Mouse (Mus musculus): ENCODE results near the gene B230118H07Rik.

The B230118H07Rik gene

GRCm38 (mm10) chr2:101649114-101649671 lies at the start of gene B230118H07Rik, which contains the start of gene Rag1:
TSS of gene B230118H07Rik (minus strand) at chr2:101649532.
TSS of gene Rag1 (minus strand) at chr2:101649501.
- WGBS = 25% methylated on average over 8 of the region's 8 CpGs

- WGBS = 83% methylated on average over 7 of the region's 7 CpGs
These were observed 46.3 kb upstream of the B230118H07Rik start for GRCm38 (mm10) chr2:101695584-101695983.

GRCm38 (mm10) chr2:101693577-101694215 lies 44.4 kb upstream of the B230118H07Rik start:
- 44% methylated on average over 5 of the region's 5 CpGs for WGBS

- WGBS = 41% methylated on average over 4 of the region's 4 CpGs
These were observed 43.7 kb upstream of the B230118H07Rik start for GRCm38 (mm10) chr2:101693043-101693442.

GRCm38 (mm10) chr2:101690252-101690827 lies 41.0 kb upstream of the B230118H07Rik start:
- WGBS = 64% methylated on average over 9 of the region's 9 CpGs

GRCm38 (mm10) chr2:101688011-101688410 lies 38.7 kb upstream of the B230118H07Rik start:
- 65% methylated on average over 5 of the region's 5 CpGs for WGBS

GRCm38 (mm10) chr2:101684421-101684820 lies 35.1 kb upstream of the B230118H07Rik start:
- WGBS = 59% methylated on average over 12 of the region's 12 CpGs

GRCm38 (mm10) chr2:101679164-101679784 lies 29.9 kb upstream of the B230118H07Rik start:
- 2% methylated on average over 15 of the region's 15 CpGs for WGBS

GRCm38 (mm10) chr2:101678236-101679021 lies 29.1 kb upstream of the B230118H07Rik start, which contains the start of gene Traf6:
TSS of gene Traf6 (plus strand) at chr2:101678429.
- under 1% methylated on average over 63 of the region's 68 CpGs for WGBS

GRCm38 (mm10) chr2:101673547-101673946 lies 24.2 kb upstream of the B230118H07Rik start:
- 48% methylated on average over 3 of the region's 3 CpGs for WGBS

- WGBS = 92% methylated on average over 3 of the region's 3 CpGs
These were observed 19.4 kb upstream of the B230118H07Rik start for GRCm38 (mm10) chr2:101668751-101669150.

GRCm38 (mm10) chr2:101665703-101666092 lies 16.4 kb upstream of the B230118H07Rik start:
- 50% methylated on average over 3 of the region's 3 CpGs for WGBS

- 21% methylated on average over 9 of the region's 9 CpGs for WGBS
These were observed 15.8 kb upstream of the B230118H07Rik start for GRCm38 (mm10) chr2:101665058-101665702.

GRCm38 (mm10) chr2:101660536-101660935 lies 11.2 kb upstream of the B230118H07Rik start:
- WGBS = 84% methylated on average over 2 of the region's 2 CpGs

GRCm38 (mm10) chr2:101652921-101653597 lies 3.7 kb upstream of the B230118H07Rik start:
- WGBS = 16% methylated on average over 14 of the region's 14 CpGs

- WGBS = 33% methylated on average over 14 of the region's 14 CpGs
These were observed 3.0 kb upstream of the B230118H07Rik start for GRCm38 (mm10) chr2:101652204-101652920.

- 68% methylated on average over 1 of the region's 1 CpGs for WGBS
These were observed 1.1 kb upstream of the B230118H07Rik start for GRCm38 (mm10) chr2:101650446-101650845.

GRCm38 (mm10) chr2:101648361-101648760 lies 971 bp downstream of the B230118H07Rik start:
- whole genome bisulfite sequencing = 80% methylated on average over 2 of the region's 2 CpGs

- WGBS = 88% methylated on average over 1 of the region's 1 CpGs
These were observed 3.5 kb downstream of the B230118H07Rik start for GRCm38 (mm10) chr2:101645841-101646240.

- WGBS = 74% methylated on average over 3 of the region's 3 CpGs
These were observed 9.4 kb downstream of the B230118H07Rik start for GRCm38 (mm10) chr2:101639840-101640350.
